10 mouse cellular contexts compared by ENCODE assay signal in the genomic region with DNA sequence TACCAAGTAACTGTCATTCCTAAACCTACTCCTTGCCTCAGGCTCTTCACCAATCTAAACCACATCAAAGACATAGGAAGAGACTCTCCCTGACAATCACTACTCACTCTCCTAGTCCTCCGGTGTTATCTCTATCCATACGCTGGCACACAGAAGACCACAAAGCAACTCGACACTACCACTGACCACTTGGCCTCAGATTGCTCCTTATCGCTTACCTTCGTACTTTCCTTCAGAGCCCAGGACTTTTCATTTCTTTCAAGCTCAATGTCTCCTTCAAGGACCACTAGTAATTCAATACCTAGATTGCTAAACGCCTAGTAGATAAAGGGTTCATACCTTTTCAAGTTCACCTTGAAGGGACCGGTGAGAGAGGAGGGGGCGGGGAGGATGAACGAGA. TPM values are rescaled to one million over a fixed set of nuclear protein-coding genes. Genes with fewer than 3 reads are reported as not detected.
DNase-seq lines count a peak whose midpoint lies in the region; ATAC-seq and TF ChIP-seq lines count a peak whose summit lies in the region.
"Had no signal": no experiment of that assay in that cellular context is flagged by ENCODE, and none has a peak within 500 bp of the region (broad histone marks: within the 10 kb centered on the region; RNA-seq: fewer than 3 reads in every experiment).

No protein-coding gene starts in this region.

- DNase-seq in heart, adult 18-20 months: no peak
- no peak for DNase-seq in G1E (ENCODE audit: low spot score)
- no peak for DNase-seq in embryo, embryonic 9.5 days (ENCODE audit: extremely low spot score)
- DNase-seq in embryo, embryonic 11 days: no peak
- DNase-seq in adrenal gland, postnatal 4 days (ENCODE audit: low spot score in 2 of 2): no peak
- DNase-seq: right cerebral cortex, postnatal 4 days had no signal

- WGBS in heart, embryonic 15.5 days: 47% methylated on average over 9 of the region's 9 CpGs
- WGBS in hindbrain, embryonic 13.5 days: 94% methylated on average over 9 of the region's 9 CpGs
- 93% methylated on average over 9 of the region's 9 CpGs for WGBS in midbrain, embryonic 12.5 days

- H3K4me1 ChIP-seq in heart, embryonic 15.5 days (replicated peaks): peaks cover 15% of the 10 kb centered on the region
- H3K4me1 ChIP-seq in G1E (ENCODE audit: insufficient read depth, low read depth, low read length): peaks cover 31% of the 10 kb centered on the region
- peaks cover 33% of the 10 kb centered on the region for H3K4me1 ChIP-seq in hindbrain, embryonic 13.5 days (replicated peaks)
- H3K4me1 ChIP-seq in midbrain, embryonic 12.5 days: peaks cover 22% of the 10 kb centered on the region

- H3K27me3 ChIP-seq in heart, embryonic 15.5 days: no peaks in the 10 kb centered on the region
- H3K27me3 ChIP-seq in G1E (ENCODE audit: insufficient read depth, low read length): no peaks in the 10 kb centered on the region
- no peaks in the 10 kb centered on the region for H3K27me3 ChIP-seq in hindbrain, embryonic 13.5 days
- H3K27me3 ChIP-seq in midbrain, embryonic 12.5 days: no peaks in the 10 kb centered on the region
- H3K27me3 ChIP-seq: Patski had no signal

- no peak overlapping the region for H3K9ac ChIP-seq in heart, embryonic 15.5 days
- H3K9ac ChIP-seq in hindbrain, embryonic 13.5 days: peak overlapping the region; percentile 83
- peak overlapping the region; percentile 67 for H3K9ac ChIP-seq in midbrain, embryonic 12.5 days (replicated peaks)

- no peak for ATAC-seq in heart, embryonic 15.5 days (replicated peaks; ENCODE audit: insufficient number of reproducible peaks, insufficient read depth, low FRiP score, low read depth)
- ATAC-seq in G1E (ENCODE audit: extremely low read depth, insufficient number of reproducible peaks, low FRiP score, poor library complexity, severe bottlenecking): no peak
- ATAC-seq in hindbrain, embryonic 13.5 days (ENCODE audit: low FRiP score): no peak
- ATAC-seq in midbrain, embryonic 12.5 days (ENCODE audit: low FRiP score, low read depth): no peak
- ATAC-seq: Patski had no signal

- H3K4me3 ChIP-seq in heart, embryonic 15.5 days: peak overlapping the region; percentile 77
- H3K4me3 ChIP-seq in G1E (ENCODE audit: low read depth, low read length): peak overlapping the region; percentile 72; the same call in 1 of the 2 replicates
- peak overlapping the region; percentile 79 for H3K4me3 ChIP-seq in hindbrain, embryonic 13.5 days
- H3K4me3 ChIP-seq in midbrain, embryonic 12.5 days: peak overlapping the region; percentile 66

- no peak overlapping the region for H3K27ac ChIP-seq in heart, embryonic 15.5 days
- H3K27ac ChIP-seq in hindbrain, embryonic 13.5 days: no peak overlapping the region
- H3K27ac ChIP-seq in midbrain, embryonic 12.5 days (replicated peaks): no peak overlapping the region

- no peaks in the 10 kb centered on the region for H3K9me3 ChIP-seq in heart, embryonic 15.5 days (replicated peaks)
- no peaks in the 10 kb centered on the region for H3K9me3 ChIP-seq in G1E (replicated peaks)
- no peaks in the 10 kb centered on the region for H3K9me3 ChIP-seq in hindbrain, embryonic 13.5 days
- no peaks in the 10 kb centered on the region for H3K9me3 ChIP-seq in midbrain, embryonic 12.5 days

- peaks cover 7% of the 10 kb centered on the region; the same call in 1 of the 2 replicates for H3K36me3 ChIP-seq in heart, embryonic 15.5 days
- H3K36me3 ChIP-seq in G1E (replicated peaks): peaks cover 33% of the 10 kb centered on the region
- H3K36me3 ChIP-seq in hindbrain, embryonic 13.5 days: peaks cover 5% of the 10 kb centered on the region
- H3K36me3 ChIP-seq in midbrain, embryonic 12.5 days: peaks cover 5% of the 10 kb centered on the region

- peak overlapping the region; percentile 73 for H3K4me2 ChIP-seq in heart, embryonic 15.5 days
- H3K4me2 ChIP-seq in hindbrain, embryonic 13.5 days: peak overlapping the region; percentile 83
- peak overlapping the region; percentile 72 for H3K4me2 ChIP-seq in midbrain, embryonic 12.5 days (replicated peaks)

- TF ChIP-seq CTCF in G1E (IDR thresholded peaks at IDR 0.05; ENCODE audit: low read depth, low read length): no peak

RNA-seq across cellular contexts. Expression of gene Rnf121, which starts 1.4 kb away (rescaled TPM):
- polyA plus RNA-seq in heart, embryonic 15.5 days (2015; fragmentation: Nextera tagmentation; extraction: Ambion mirVana): 15.0 and 15.6 TPM in 2 replicates
- total RNA-seq in heart, adult 18-20 months (2021): 10 to 100 TPM; 24.5 TPM
- total RNA-seq in G1E (2014; fragmentation: Nextera tagmentation): 8.6 and 11.8 TPM in 2 replicates
- 10.9 and 11.4 TPM in 2 replicates for total RNA-seq in G1E (2017)
- 1.7 and 2.7 TPM in 2 replicates for polyA plus RNA-seq in G1E (2012)
- polyA plus RNA-seq in hindbrain, embryonic 13.5 days (2015; fragmentation: Nextera tagmentation; extraction: Ambion mirVana): 31.2 and 32.8 TPM in 2 replicates
- polyA plus RNA-seq in midbrain, embryonic 12.5 days (2016; fragmentation: Nextera tagmentation; extraction: Ambion mirVana): 28.9 and 29.0 TPM in 2 replicates
- 10 to 100 TPM; 31.9 to 33.3 TPM for total RNA-seq in adrenal gland, postnatal 4 days (2021)

RNA-seq across cellular contexts. Expression of gene Xndc1, which starts 1.4 kb away (rescaled TPM):
- 18.9 and 22.0 TPM in 2 replicates for polyA plus RNA-seq in heart, embryonic 15.5 days (2015; fragmentation: Nextera tagmentation; extraction: Ambion mirVana)
- 1 to 10 TPM; 4.9 to 6.9 TPM for total RNA-seq in heart, adult 18-20 months (2021)
- total RNA-seq in G1E (2014; fragmentation: Nextera tagmentation) (29.5 and 45.5 TPM in 2 replicates), G1E (2017) (35.4 and 39.4 TPM in 2 replicates)
- 25.0 and 29.7 TPM in 2 replicates for polyA plus RNA-seq in G1E (2012)
- 28.0 and 28.8 TPM in 2 replicates for polyA plus RNA-seq in hindbrain, embryonic 13.5 days (2015; fragmentation: Nextera tagmentation; extraction: Ambion mirVana)
- polyA plus RNA-seq in midbrain, embryonic 12.5 days (2016; fragmentation: Nextera tagmentation; extraction: Ambion mirVana): 43.0 and 43.3 TPM in 2 replicates
- total RNA-seq in adrenal gland, postnatal 4 days (2021): 10 to 100 TPM; 24.0 to 24.4 TPM

RNA-seq across cellular contexts. Expression of gene Xntrpc, which starts 1.6 kb away (rescaled TPM):
- polyA plus RNA-seq in heart, embryonic 15.5 days (2015; fragmentation: Nextera tagmentation; extraction: Ambion mirVana): 0.67 and 0.77 TPM in 2 replicates
- total RNA-seq in heart, adult 18-20 months (2021): under 1 TPM; 0.44 to 0.74 TPM
- total RNA-seq in G1E (2014; fragmentation: Nextera tagmentation) (0.39 and 1.4 TPM in 2 replicates), G1E (2017) (0.44 and 0.46 TPM in 2 replicates)
- 0.21 and 0.31 TPM in 2 replicates for polyA plus RNA-seq in G1E (2012)
- 1.2 and 1.4 TPM in 2 replicates for polyA plus RNA-seq in hindbrain, embryonic 13.5 days (2015; fragmentation: Nextera tagmentation; extraction: Ambion mirVana)
- polyA plus RNA-seq in midbrain, embryonic 12.5 days (2016; fragmentation: Nextera tagmentation; extraction: Ambion mirVana): 1.3 and 2.2 TPM in 2 replicates
- total RNA-seq in adrenal gland, postnatal 4 days (2021): 1 to 10 TPM; 2.1 to 2.4 TPM

RNA-seq across cellular contexts. Expression of gene Trpc2, which starts 19.0 kb away (rescaled TPM):
- 0.09 TPM in 1 of 2 replicates, not detected in the other for polyA plus RNA-seq in heart, embryonic 15.5 days (2015; fragmentation: Nextera tagmentation; extraction: Ambion mirVana)
- under 1 TPM; 0.15 to 0.90 TPM for total RNA-seq in heart, adult 18-20 months (2021)
- total RNA-seq in G1E (2014; fragmentation: Nextera tagmentation) (0.45 TPM in 1 of 2 replicates, not detected in the other), G1E (2017) (not detected in 2 replicates)
- polyA plus RNA-seq in G1E (2012): not detected in 2 replicates
- 0.25 and 0.49 TPM in 2 replicates for polyA plus RNA-seq in hindbrain, embryonic 13.5 days (2015; fragmentation: Nextera tagmentation; extraction: Ambion mirVana)
- polyA plus RNA-seq in midbrain, embryonic 12.5 days (2016; fragmentation: Nextera tagmentation; extraction: Ambion mirVana): 0.86 TPM in 1 of 2 replicates, not detected in the other
- under 1 TPM; 0.17 to 0.28 TPM for total RNA-seq in adrenal gland, postnatal 4 days (2021)
- polyA plus RNA-seq: Patski had no signal

RNA-seq across cellular contexts. Expression of gene Art1, which starts 37.7 kb away (rescaled TPM):
- polyA plus RNA-seq in heart, embryonic 15.5 days (2015; fragmentation: Nextera tagmentation; extraction: Ambion mirVana): 2.8 and 3.0 TPM in 2 replicates
- total RNA-seq in heart, adult 18-20 months (2021): 100 to 1,000 TPM; 268 to 300 TPM
- total RNA-seq in G1E (2014; fragmentation: Nextera tagmentation): not detected in 2 replicates
- total RNA-seq in G1E (2017): 0.22 TPM in 1 of 2 replicates, not detected in the other
- polyA plus RNA-seq in G1E (2012): not detected in 2 replicates
- 0.22 and 0.26 TPM in 2 replicates for polyA plus RNA-seq in hindbrain, embryonic 13.5 days (2015; fragmentation: Nextera tagmentation; extraction: Ambion mirVana)
- 0.42 and 0.46 TPM in 2 replicates for polyA plus RNA-seq in midbrain, embryonic 12.5 days (2016; fragmentation: Nextera tagmentation; extraction: Ambion mirVana)
- total RNA-seq in adrenal gland, postnatal 4 days (2021): 1 to 10 TPM; 2.0 to 7.7 TPM
- polyA plus RNA-seq: Patski had no signal
